Comparison of ENCODE assay signal across 34 mouse cellular contexts in genomic region chr1:39856795-39857447, GRCm38 (mm10). TPM values are rescaled to one million over a fixed set of nuclear protein-coding genes. Genes with fewer than 3 reads are reported as not detected.
A peak's percentile ranks its signal among the peaks of the same experiment; 100 is the strongest.
DNase-seq lines count a peak whose midpoint lies in the region; ATAC-seq and TF ChIP-seq lines count a peak whose summit lies in the region.
"Had no signal": no experiment of that assay in that cellular context is flagged by ENCODE, and none has a peak within 500 bp of the region (broad histone marks: within the 10 kb centered on the region; RNA-seq: fewer than 3 reads in every experiment).

No protein-coding gene starts in this region.

- DNase-seq in forebrain, postnatal 0 days: no peak
- DNase-seq in heart, postnatal 14 days: no peak
- peak; percentile 77 for DNase-seq in cerebellum, adult 11-12 months
- peak; percentile 68 to 74 for DNase-seq in cerebellum, postnatal 10 days
- DNase-seq: adrenal gland, postnatal 25 days; gastrocnemius, postnatal 36 days; kidney, adult 18-20 months; lung, postnatal 4 days; right cerebral cortex, postnatal 4 days; thymus, postnatal 25 days had no signal

- 0 out of 2 replicates have a peak overlapping the region, but pooled peaks have one; percentile 18 for H3K9ac ChIP-seq in forebrain, postnatal 0 days
- H3K9ac ChIP-seq in forebrain, embryonic 12.5 days: no peak overlapping the region
- H3K9ac ChIP-seq in heart, embryonic 14.5 days (ENCODE audit: low read length): no peak overlapping the region
- H3K9ac ChIP-seq in midbrain, embryonic 15.5 days: no peak overlapping the region
- no peak overlapping the region for H3K9ac ChIP-seq in hindbrain, embryonic 13.5 days
- H3K9ac ChIP-seq: embryonic facial prominence, embryonic 15.5 days; forebrain, embryonic 15.5 days; hindbrain, embryonic 14.5 days had no signal

- H3K27ac ChIP-seq in forebrain, postnatal 0 days (ENCODE audit: low read depth, low read length): no peak overlapping the region
- H3K27ac ChIP-seq in forebrain, embryonic 12.5 days: no peak overlapping the region
- peak overlapping the region; percentile 34 to 38; a peak in 2 of 4 replicates for H3K27ac ChIP-seq in heart, embryonic 14.5 days (replicated peaks in 1 of 2; ENCODE audit: control insufficient read depth in 1 of 2, insufficient read depth in 1 of 2, low read depth in 2 of 2, low read length in 2 of 2)
- H3K27ac ChIP-seq in midbrain, embryonic 15.5 days: no peak overlapping the region
- no peak overlapping the region for H3K27ac ChIP-seq in hindbrain, embryonic 13.5 days
- H3K27ac ChIP-seq: embryonic facial prominence, embryonic 15.5 days; forebrain, embryonic 15.5 days; hindbrain, embryonic 14.5 days had no signal

- intact Hi-C loops in heart, postnatal 14 days (cut with DNase I): no loop called here

- no peak overlapping the region for H3K4me3 ChIP-seq in forebrain, postnatal 0 days (ENCODE audit: low read depth, low read length)
- H3K4me3 ChIP-seq in forebrain, embryonic 12.5 days (replicated peaks): no peak overlapping the region
- H3K4me3 ChIP-seq in heart, embryonic 14.5 days (ENCODE audit: control insufficient read depth in 1 of 2, insufficient read depth in 1 of 2, low read depth in 1 of 2, low read length in 2 of 2): no peak overlapping the region
- H3K4me3 ChIP-seq in midbrain, embryonic 15.5 days: no peak overlapping the region
- H3K4me3 ChIP-seq in hindbrain, embryonic 13.5 days: no peak overlapping the region
- H3K4me3 ChIP-seq: embryonic facial prominence, embryonic 15.5 days; forebrain, embryonic 15.5 days; myocyte had no signal

- no peaks in the 10 kb centered on the region for H3K4me1 ChIP-seq in forebrain, postnatal 0 days (ENCODE audit: insufficient read depth)
- H3K4me1 ChIP-seq in forebrain, embryonic 12.5 days: no peaks in the 10 kb centered on the region
- peaks cover 21 to 22% of the 10 kb centered on the region in 2 experiments for H3K4me1 ChIP-seq in heart, embryonic 14.5 days (ENCODE audit: control insufficient read depth in 2 of 2, insufficient read depth in 2 of 2, low read length in 2 of 2)
- no peaks in the 10 kb centered on the region for H3K4me1 ChIP-seq in midbrain, embryonic 15.5 days
- no peaks in the 10 kb centered on the region for H3K4me1 ChIP-seq in hindbrain, embryonic 13.5 days (replicated peaks)
- H3K4me1 ChIP-seq: forebrain, embryonic 15.5 days had no signal

- H3K27me3 ChIP-seq in forebrain, postnatal 0 days (ENCODE audit: insufficient read depth, low read length): no peaks in the 10 kb centered on the region
- H3K27me3 ChIP-seq in forebrain, embryonic 12.5 days: 0 out of 2 replicates have a peak, but pooled peaks cover 3% of the 10 kb centered on the region
- H3K27me3 ChIP-seq in heart, embryonic 14.5 days (ENCODE audit: control insufficient read depth, insufficient read depth, low read length): no peaks in the 10 kb centered on the region
- H3K27me3 ChIP-seq in midbrain, embryonic 15.5 days (replicated peaks): no peaks in the 10 kb centered on the region
- H3K27me3 ChIP-seq in hindbrain, embryonic 13.5 days: no peaks in the 10 kb centered on the region
- H3K27me3 ChIP-seq: embryonic facial prominence, embryonic 15.5 days; forebrain, embryonic 15.5 days had no signal

- H3K4me2 ChIP-seq in forebrain, postnatal 0 days (ENCODE audit: low read depth): no peak overlapping the region
- no peak overlapping the region for H3K4me2 ChIP-seq in forebrain, embryonic 12.5 days
- H3K4me2 ChIP-seq in heart, embryonic 14.5 days (ENCODE audit: low read length): no peak overlapping the region
- no peak overlapping the region for H3K4me2 ChIP-seq in midbrain, embryonic 15.5 days
- H3K4me2 ChIP-seq in hindbrain, embryonic 13.5 days: no peak overlapping the region
- H3K4me2 ChIP-seq: embryonic facial prominence, embryonic 15.5 days; forebrain, embryonic 15.5 days; hindbrain, embryonic 14.5 days had no signal

- no peaks in the 10 kb centered on the region for H3K9me3 ChIP-seq in forebrain, postnatal 0 days (ENCODE audit: low read length)
- no peaks in the 10 kb centered on the region for H3K9me3 ChIP-seq in forebrain, embryonic 12.5 days
- no peaks in the 10 kb centered on the region for H3K9me3 ChIP-seq in heart, embryonic 14.5 days (ENCODE audit: control insufficient read depth, low read length)
- no peaks in the 10 kb centered on the region for H3K9me3 ChIP-seq in midbrain, embryonic 15.5 days
- H3K9me3 ChIP-seq in hindbrain, embryonic 13.5 days: no peaks in the 10 kb centered on the region
- H3K9me3 ChIP-seq: embryonic facial prominence, embryonic 15.5 days; forebrain, embryonic 15.5 days had no signal

- peak; percentile 42; the same call in 1 of the 2 replicates for ATAC-seq in forebrain, postnatal 0 days
- no peak for ATAC-seq in forebrain, embryonic 12.5 days (ENCODE audit: low FRiP score)
- no peak for ATAC-seq in heart, embryonic 14.5 days (ENCODE audit: insufficient number of reproducible peaks, insufficient read depth, low FRiP score, low read depth)
- no peak for ATAC-seq in midbrain, embryonic 15.5 days (replicated peaks)
- ATAC-seq in hindbrain, embryonic 13.5 days (ENCODE audit: low FRiP score): no peak
- ATAC-seq: CD4-positive, CD25-positive, alpha-beta regulatory T cell, adult 4 months; forebrain, embryonic 15.5 days; inflammation-experienced regulatory T-cells, adult 6 months; midbrain, embryonic 16.5 days had no signal

- H3K36me3 ChIP-seq in forebrain, postnatal 0 days (ENCODE audit: insufficient read depth): no peaks in the 10 kb centered on the region
- no peaks in the 10 kb centered on the region for H3K36me3 ChIP-seq in forebrain, embryonic 12.5 days (replicated peaks)
- no peaks in the 10 kb centered on the region for H3K36me3 ChIP-seq in heart, embryonic 14.5 days (ENCODE audit: control insufficient read depth, insufficient read depth, low read length)
- no peaks in the 10 kb centered on the region for H3K36me3 ChIP-seq in midbrain, embryonic 15.5 days (replicated peaks)
- no peaks in the 10 kb centered on the region for H3K36me3 ChIP-seq in hindbrain, embryonic 13.5 days
- H3K36me3 ChIP-seq: embryonic facial prominence, embryonic 15.5 days; forebrain, embryonic 15.5 days had no signal

- 68% methylated on average over 7 of the region's 7 CpGs for WGBS in forebrain, postnatal 0 days
- 85% methylated on average over 7 of the region's 7 CpGs for WGBS in forebrain, embryonic 12.5 days
- WGBS in heart, embryonic 14.5 days: 50% methylated on average over 7 of the region's 7 CpGs
- 86% methylated on average over 7 of the region's 7 CpGs for WGBS in midbrain, embryonic 15.5 days
- 81% methylated on average over 7 of the region's 7 CpGs for WGBS in hindbrain, embryonic 13.5 days

- TF ChIP-seq CTCF in forebrain, postnatal 0 days (IDR thresholded peaks at IDR 0.05; ENCODE audit: low read depth): no peak

RNA-seq across cellular contexts. Expression of gene Map4k4, which starts 43.8 kb away (rescaled TPM):
- total RNA-seq in forebrain, postnatal 0 days (2014; rRNA removed): 201 and 241 TPM in 2 replicates
- polyA plus RNA-seq in forebrain, postnatal 0 days (2015; fragmentation: Nextera tagmentation; extraction: Ambion mirVana): 11.9 and 21.3 TPM in 2 replicates
- 55.9 and 73.9 TPM in 2 replicates for polyA plus RNA-seq in forebrain, embryonic 12.5 days (2016; fragmentation: Nextera tagmentation; extraction: Ambion mirVana)
- polyA plus RNA-seq in heart, embryonic 14.5 days (2014; fragmentation: Nextera tagmentation; extraction: Ambion mirVana): 28.9 and 34.5 TPM in 2 replicates
- 100 to 1,000 TPM; 175 to 185 TPM for total RNA-seq in heart, postnatal 14 days (2021)
- 46.5 and 55.2 TPM in 2 replicates for polyA plus RNA-seq in midbrain, embryonic 15.5 days (2015; fragmentation: Nextera tagmentation; extraction: Ambion mirVana)
- 47.3 and 52.6 TPM in 2 replicates for polyA plus RNA-seq in hindbrain, embryonic 13.5 days (2015; fragmentation: Nextera tagmentation; extraction: Ambion mirVana)

RNA-seq across cellular contexts. Expression of gene Gm3646, which starts 51.8 kb away (rescaled TPM):
- not detected in 2 replicates for total RNA-seq in forebrain, postnatal 0 days (2014; rRNA removed)
- polyA plus RNA-seq in forebrain, postnatal 0 days (2015; fragmentation: Nextera tagmentation; extraction: Ambion mirVana): not detected in 2 replicates
- not detected in 2 replicates for polyA plus RNA-seq in forebrain, embryonic 12.5 days (2016; fragmentation: Nextera tagmentation; extraction: Ambion mirVana)
- 3.6 and 5.6 TPM in 2 replicates for polyA plus RNA-seq in heart, embryonic 14.5 days (2014; fragmentation: Nextera tagmentation; extraction: Ambion mirVana)
- 1 to 10 TPM; 6.4 to 7.6 TPM for total RNA-seq in heart, postnatal 14 days (2021)
- not detected in 2 replicates for polyA plus RNA-seq in midbrain, embryonic 15.5 days (2015; fragmentation: Nextera tagmentation; extraction: Ambion mirVana)
- polyA plus RNA-seq in hindbrain, embryonic 13.5 days (2015; fragmentation: Nextera tagmentation; extraction: Ambion mirVana): not detected in 2 replicates
- total RNA-seq: adrenal gland, postnatal 25 days; common myeloid progenitor, adult 5-6 weeks; gastrocnemius, adult 18-20 months; layer of hippocampus, postnatal 14 days; left cerebral cortex, adult 8-10 months; liver, adult 2 months; megakaryocyte-erythroid progenitor cell, adult 5-6 weeks had no signal
- polyA plus RNA-seq: CD4-positive, CD25-positive, alpha-beta regulatory T cell, adult 4 months; embryonic facial prominence, embryonic 15.5 days; forebrain, embryonic 15.5 days; hindbrain, embryonic 14.5 days; inflammation-experienced regulatory T-cells, adult 6 months; kidney, embryonic 16.5 days; large intestine, adult 2 months; limb, embryonic 11.5 days; liver, adult 2 months; liver, embryonic 16.5 days; lung, embryonic 16.5 days; midbrain, embryonic 16.5 days; neural tube, embryonic 14.5 days; stomach, embryonic 14.5 days had no signal

Comparison
In these comparisons a context has a peak if more than half of its experiments do, and no peak if none do; other contexts are left out.
1. DNase-seq: peak in cerebellum, adult 11-12 months (single experiment) and cerebellum, postnatal 10 days (2 of 2); none in forebrain, postnatal 0 days (single experiment) and heart, postnatal 14 days (0 of 2).
2. H3K27ac ChIP-seq: peak in heart, embryonic 14.5 days (2 of 2); none in forebrain, postnatal 0 days (single experiment), forebrain, embryonic 12.5 days (single experiment), midbrain, embryonic 15.5 days (single experiment) and hindbrain, embryonic 13.5 days (single experiment).